Mouse (Mus musculus): ENCODE data around the gene Arhgap27.

GRCm38 (mm10) chr11:103331502-103332185 lies 31.8 kb downstream of the Arhgap27 start:
- TF ChIP-seq CTCF (conservative IDR thresholded peaks at IDR 0.05; ENCODE audit: insufficient read depth, insufficient read length, low read depth, low read length): no peak
- no peak for TF ChIP-seq POLR2A (IDR thresholded peaks at IDR 0.05; ENCODE audit: low read depth, low read length)

Data from kidney, adult 2 months (tissue).